Mouse (Mus musculus) hindbrain, embryonic 15.5 days (tissue): ENCODE measurements around the gene Arhgap15. TPM values are rescaled to one million over a fixed set of nuclear protein-coding genes. Genes with fewer than 3 reads are reported as not detected.

Experiments used
- ATAC-seq: fragments of 200-750 bp; cut with Nextera tagmentation; 2 replicates; pipeline ENCODE4 v1.8.0; 2017; ENCODE audit warnings: low read depth, moderate number of reproducible peaks, moderate TSS enrichment; ENCODE audit not compliant: low FRiP score
- H3K27ac ChIP-seq: fragments of 300-500 bp; sonication (generic); replicated peaks from 2 replicates; pipeline ENCODE4 v1.5.1; 2015; ENCODE audit warnings: mild to moderate bottlenecking, inconsistent platforms
- H3K27me3 ChIP-seq: fragments of 300-500 bp; sonication (generic); 2 replicates; pipeline ENCODE4 v1.6.1; 2015; ENCODE audit warnings: control low read depth, inconsistent platforms
- H3K36me3 ChIP-seq: fragments of 300-500 bp; sonication (generic); 2 replicates; pipeline ENCODE4 v1.6.1; 2015; ENCODE audit warnings: control low read depth, inconsistent platforms
- H3K4me1 ChIP-seq: fragments of 300-500 bp; sonication (generic); replicated peaks from 2 replicates; pipeline ENCODE4 v1.6.1; 2015; ENCODE audit warnings: control low read depth, inconsistent platforms
- H3K4me2 ChIP-seq: fragments of 300-500 bp; sonication (generic); 2 replicates; pipeline ENCODE4 v1.6.1; 2015; ENCODE audit warnings: moderate library complexity, mild to moderate bottlenecking, inconsistent platforms
- H3K4me3 ChIP-seq: fragments of 300-500 bp; sonication (generic); 2 replicates; pipeline ENCODE4 v1.5.1; 2015; ENCODE audit warnings: mild to moderate bottlenecking, inconsistent platforms
- H3K9ac ChIP-seq: fragments of 300-500 bp; sonication (generic); 2 replicates; pipeline ENCODE4 v1.6.1; 2015; ENCODE audit warnings: inconsistent platforms
- H3K9me3 ChIP-seq: fragments of 300-500 bp; sonication (generic); 2 replicates; pipeline ENCODE4 v1.6.1; 2016; ENCODE audit warnings: control low read depth, inconsistent platforms
- WGBS: fragments of 180-500 bp; shearing (Covaris S2); methylation state at CpG from one replicate; pipeline ENCODE4 v1.1.7; 2015; 5-methylcytosine and 5-hydroxymethylcytosine counted together
- polyA plus RNA-seq: library from polyadenylated mRNA; unstranded; fragments of >200 nt; fragmentation: Nextera tagmentation; extraction: Ambion mirVana; gene quantifications from 2 replicates; pipeline ENCODE4 v1.2.1, GENCODE M21; 2015

Gene Arhgap15
- polyA plus RNA-seq, 1 experiment from 2014 or later: 3.3 TPM

GRCm38 (mm10) chr2:44419547-44420225, 671.1 kb downstream of the Arhgap15 start:
- Histone ChIP-seq H3K27ac (no peak overlapping the region), H3K36me3 (no peaks in the 10 kb centered on the region), H3K4me3 (no peak overlapping the region), H3K9ac (no peak overlapping the region), H3K4me1 (no peaks in the 10 kb centered on the region), H3K4me2 (no peak overlapping the region), H3K9me3 (no peaks in the 10 kb centered on the region), H3K27me3 (no peaks in the 10 kb centered on the region)
- WGBS: 82% methylated on average over 4 of the region's 4 CpGs
- no peak for ATAC-seq

DNA sequence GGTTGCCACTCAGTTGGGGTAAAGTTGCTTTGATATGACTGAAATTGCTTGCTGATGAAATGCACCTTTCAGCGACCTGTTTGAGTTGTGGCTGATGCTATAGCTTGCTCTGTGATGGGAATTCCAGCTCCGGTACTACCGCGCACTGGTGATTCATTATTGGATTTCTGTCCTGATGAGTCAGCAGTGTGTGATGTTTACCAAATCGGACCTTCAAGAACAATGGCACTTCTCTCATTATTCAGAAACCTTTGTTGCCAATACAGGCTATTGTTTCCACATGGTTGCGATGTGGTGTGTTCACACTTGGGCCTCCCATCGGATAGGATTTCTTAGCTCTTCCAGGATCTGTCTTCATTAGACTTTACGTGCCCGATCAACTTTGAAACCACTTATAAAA, 681.9 kb downstream of the Arhgap15 start:
- no peaks in the 10 kb centered on the region for H3K36me3 ChIP-seq
- no peaks in the 10 kb centered on the region for H3K4me1 ChIP-seq
- H3K9me3 ChIP-seq: no peaks in the 10 kb centered on the region
- no peak overlapping the region for H3K4me2 ChIP-seq
- no peak overlapping the region for H3K4me3 ChIP-seq
- 58% methylated on average over 9 of the region's 9 CpGs for WGBS
- no peak overlapping the region for H3K9ac ChIP-seq
- no peak overlapping the region for H3K27ac ChIP-seq
- no peaks in the 10 kb centered on the region for H3K27me3 ChIP-seq
- no peak for ATAC-seq

- WGBS: 82% methylated on average over 5 of the region's 5 CpGs
- no peak overlapping the region for H3K4me3 ChIP-seq
- no peak for ATAC-seq
Measured at GRCm38 (mm10) chr2:44436652-44437051, 688.0 kb downstream of the Arhgap15 start.

DNA sequence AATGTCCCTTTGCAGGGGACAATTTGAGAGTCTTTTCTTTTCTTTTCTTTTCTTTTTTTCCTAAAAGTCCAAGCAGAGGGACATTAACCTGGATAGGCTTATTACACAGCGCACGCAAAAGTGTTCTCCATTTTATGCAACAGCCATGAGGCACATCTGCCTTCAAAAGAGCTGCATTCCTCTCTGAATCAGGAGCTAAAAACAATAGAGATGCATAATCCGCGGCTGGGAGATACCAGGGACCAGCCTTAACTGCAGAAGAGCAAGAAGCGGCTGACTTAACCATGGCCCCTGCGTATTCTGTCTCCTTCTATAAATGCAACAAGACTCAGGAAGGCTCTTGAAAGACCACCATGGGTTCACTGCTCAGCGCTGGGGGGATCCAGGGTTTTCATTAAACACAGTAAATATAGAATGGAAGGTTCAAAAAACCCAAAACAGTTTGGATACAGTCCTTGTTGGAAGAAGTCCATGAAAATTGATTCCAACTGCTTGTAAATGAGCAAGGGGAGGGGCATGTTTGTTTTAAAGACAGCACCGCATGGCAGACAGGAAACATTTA, 689.0 kb downstream of the Arhgap15 start:
- Histone ChIP-seq H3K9me3 (0 out of 2 replicates have a peak, but pooled peaks cover 6% of the 10 kb centered on the region), H3K4me3 (no peak overlapping the region), H3K36me3 (no peaks in the 10 kb centered on the region), H3K9ac (no peak overlapping the region), H3K4me2 (no peak overlapping the region), H3K27me3 (no peaks in the 10 kb centered on the region), H3K4me1 (no peaks in the 10 kb centered on the region), H3K27ac (no peak overlapping the region)
- no peak for ATAC-seq
- WGBS: 58% methylated on average over 8 of the region's 8 CpGs

More at GRCm38 (mm10) chr2:44436652-44437051, 688.0 kb downstream of the Arhgap15 start:
- Histone ChIP-seq H3K27ac (no peak overlapping the region), H3K4me1 (no peaks in the 10 kb centered on the region), H3K9me3 (no peaks in the 10 kb centered on the region), H3K4me2 (no peak overlapping the region), H3K27me3 (no peaks in the 10 kb centered on the region), H3K9ac (no peak overlapping the region), H3K36me3 (no peaks in the 10 kb centered on the region)

GRCm38 (mm10) chr2:44438070-44438469, 689.4 kb downstream of the Arhgap15 start:
- no peak overlapping the region for H3K4me2 ChIP-seq
- 69% methylated on average over 1 of the region's 1 CpGs for WGBS
- H3K27me3 ChIP-seq: no peaks in the 10 kb centered on the region
- H3K9me3 ChIP-seq: 0 out of 2 replicates have a peak, but pooled peaks cover 7% of the 10 kb centered on the region
- no peak overlapping the region for H3K9ac ChIP-seq
- H3K36me3 ChIP-seq: no peaks in the 10 kb centered on the region
- ATAC-seq: no peak
- H3K27ac ChIP-seq: no peak overlapping the region
- no peak overlapping the region for H3K4me3 ChIP-seq
- no peaks in the 10 kb centered on the region for H3K4me1 ChIP-seq

DNA sequence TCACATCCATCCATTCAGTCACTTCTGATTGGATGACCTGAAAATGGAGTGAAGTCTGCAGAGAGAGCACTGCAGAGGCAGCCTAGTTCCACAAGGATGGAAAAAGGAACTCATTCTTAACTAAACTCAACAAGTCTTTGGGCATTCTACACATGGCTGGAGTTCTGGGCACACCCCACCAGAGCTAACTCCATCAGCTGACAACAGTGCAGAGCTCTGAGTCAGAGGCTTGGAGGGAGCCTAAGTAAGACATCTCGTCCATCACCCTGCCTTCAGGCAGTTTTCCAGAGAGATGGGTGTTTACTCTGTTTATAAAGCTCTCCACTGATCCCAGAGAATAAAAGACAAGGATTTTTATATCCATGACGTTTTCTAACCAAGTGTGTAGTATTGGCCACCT, 696.3 kb downstream of the Arhgap15 start:
- 79% methylated on average over 2 of the region's 2 CpGs for WGBS
- no peak overlapping the region for H3K9ac ChIP-seq
- no peaks in the 10 kb centered on the region for H3K4me1 ChIP-seq
- H3K9me3 ChIP-seq: 0 out of 2 replicates have a peak, but pooled peaks cover 7% of the 10 kb centered on the region
- H3K4me2 ChIP-seq: no peak overlapping the region
- H3K36me3 ChIP-seq: no peaks in the 10 kb centered on the region
- no peak overlapping the region for H3K27ac ChIP-seq
- no peak for ATAC-seq
- no peak overlapping the region for H3K4me3 ChIP-seq
- H3K27me3 ChIP-seq: no peaks in the 10 kb centered on the region

Other genes with a start within 250 kb of the Arhgap15 start
- 0.31 and 0.53 TPM in 2 replicates for gene Kynu, start 193.5 kb upstream of the Arhgap15 start, polyA plus RNA-seq